Mouse (Mus musculus) forebrain, embryonic 13.5 days (tissue): ENCODE measurements at regions not wholly inside any gene's neighbourhood (a gene's known extent, or its start where the extent isn't known, plus 50 kb on each side); places are given as distances from the start of the nearest gene placed in this dataset.

Source experiments
- ATAC-seq: fragments of 200-750 bp; cut with Nextera tagmentation; 2 replicates; pipeline ENCODE4 v1.8.0; 2017
- H3K27ac ChIP-seq: fragments of 300-500 bp; sonication (generic); 2 replicates; pipeline ENCODE4 v1.5.1; 2015; ENCODE audit warnings: inconsistent platforms, mild to moderate bottlenecking, moderate library complexity
- H3K27me3 ChIP-seq: fragments of 300-500 bp; sonication (generic); 2 replicates; pipeline ENCODE4 v1.6.1; 2015; ENCODE audit warnings: mild to moderate bottlenecking, inconsistent platforms
- H3K36me3 ChIP-seq: fragments of 300-500 bp; sonication (generic); 2 replicates; pipeline ENCODE4 v1.6.1; 2015; ENCODE audit warnings: mild to moderate bottlenecking, inconsistent platforms; ENCODE audit not compliant: poor library complexity, severe bottlenecking
- H3K4me1 ChIP-seq: fragments of 300-500 bp; sonication (generic); 2 replicates; pipeline ENCODE4 v1.6.1; 2015; ENCODE audit warnings: inconsistent platforms
- H3K4me2 ChIP-seq: fragments of 300-500 bp; sonication (generic); 2 replicates; pipeline ENCODE4 v1.6.1; 2015; ENCODE audit warnings: inconsistent platforms, mild to moderate bottlenecking, moderate library complexity
- H3K4me3 ChIP-seq: fragments of 300-500 bp; sonication (generic); 2 replicates; pipeline ENCODE4 v1.5.1; 2015; ENCODE audit warnings: mild to moderate bottlenecking, inconsistent platforms
- H3K9ac ChIP-seq: fragments of 300-500 bp; sonication (generic); 2 replicates; pipeline ENCODE4 v1.6.1; 2015; ENCODE audit warnings: mild to moderate bottlenecking, inconsistent platforms
- H3K9me3 ChIP-seq: fragments of 300-500 bp; sonication (generic); replicated peaks from 2 replicates; pipeline ENCODE4 v1.6.1; 2016; ENCODE audit warnings: inconsistent platforms
- WGBS: fragments of 180-500 bp; shearing (Covaris S2); methylation state at CpG from one replicate; pipeline ENCODE4 v1.1.7; 2015; 5-methylcytosine and 5-hydroxymethylcytosine counted together

- Histone ChIP-seq H3K27me3 (no peaks in the 10 kb centered on the region), H3K27ac (no peak overlapping the region), H3K9me3 (no peaks in the 10 kb centered on the region), H3K4me3 (no peak overlapping the region), H3K4me2 (no peak overlapping the region), H3K36me3 (no peaks in the 10 kb centered on the region), H3K9ac (no peak overlapping the region), H3K4me1 (peaks cover 4% of the 10 kb centered on the region; the same call in 1 of the 2 replicates)
- WGBS, result 49% methylated on average over 4 of the region's 4 CpGs
- ATAC-seq, result no peak
Measured at GRCm38 (mm10) chr12:92251962-92252361, 403.0 kb upstream of the Sel1l start.

- Histone ChIP-seq H3K27ac (peak overlapping the region; percentile 37), H3K4me3 (no peak overlapping the region), H3K9me3 (no peaks in the 10 kb centered on the region), H3K36me3 (no peaks in the 10 kb centered on the region), H3K27me3 (no peaks in the 10 kb centered on the region), H3K4me2 (peak overlapping the region; percentile 3; the same call in 1 of the 2 replicates), H3K4me1 (peaks cover 12% of the 10 kb centered on the region; the same call in 1 of the 2 replicates), H3K9ac (no peak overlapping the region)
- 11% methylated on average over 6 of the region's 6 CpGs for WGBS
- ATAC-seq, result peak; percentile 95
Measured at GRCm38 (mm10) chr12:92246790-92247451, 398.0 kb upstream of the Sel1l start.

- Histone ChIP-seq H3K4me1 (peaks cover 6% of the 10 kb centered on the region; the same call in 1 of the 2 replicates), H3K36me3 (no peaks in the 10 kb centered on the region), H3K4me2 (no peak overlapping the region), H3K27me3 (no peaks in the 10 kb centered on the region), H3K4me3 (no peak overlapping the region), H3K27ac (peak overlapping the region; percentile 11; the same call in 1 of the 2 replicates), H3K9ac (no peak overlapping the region), H3K9me3 (no peaks in the 10 kb centered on the region)
- ATAC-seq, result no peak
- 81% methylated on average over 5 of the region's 5 CpGs for WGBS
Measured at GRCm38 (mm10) chr12:92239956-92240699, 391.2 kb upstream of the Sel1l start.

GRCm38 (mm10) chr12:92233650-92234408 lies 384.9 kb upstream of the Sel1l start:
- H3K36me3 ChIP-seq, result no peaks in the 10 kb centered on the region
- no peak overlapping the region for H3K27ac ChIP-seq
- H3K4me1 ChIP-seq, result no peaks in the 10 kb centered on the region; the same call in 1 of the 2 replicates
- WGBS, result 88% methylated on average over 3 of the region's 3 CpGs
- H3K9ac ChIP-seq, result no peak overlapping the region
- no peaks in the 10 kb centered on the region for H3K9me3 ChIP-seq
- no peak for ATAC-seq
- H3K4me3 ChIP-seq, result no peak overlapping the region
- H3K4me2 ChIP-seq, result no peak overlapping the region
- H3K27me3 ChIP-seq, result no peaks in the 10 kb centered on the region

GRCm38 (mm10) chr12:92228585-92228984 lies 379.6 kb upstream of the Sel1l start:
- no peaks in the 10 kb centered on the region for H3K27me3 ChIP-seq
- no peak for ATAC-seq
- WGBS, result 60% methylated on average over 4 of the region's 4 CpGs
- H3K4me2 ChIP-seq, result no peak overlapping the region
- H3K9ac ChIP-seq, result no peak overlapping the region
- H3K36me3 ChIP-seq, result no peaks in the 10 kb centered on the region
- H3K27ac ChIP-seq, result no peak overlapping the region
- H3K4me3 ChIP-seq, result no peak overlapping the region
- H3K9me3 ChIP-seq, result no peaks in the 10 kb centered on the region
- H3K4me1 ChIP-seq, result no peaks in the 10 kb centered on the region; the same call in 1 of the 2 replicates

- H3K27me3 ChIP-seq, result no peaks in the 10 kb centered on the region
- 93% methylated on average over 4 of the region's 4 CpGs for WGBS
- no peaks in the 10 kb centered on the region; the same call in 1 of the 2 replicates for H3K9me3 ChIP-seq
Measured at GRCm38 (mm10) chr12:92203351-92203750, 354.4 kb upstream of the Sel1l start.

GRCm38 (mm10) chr12:92200602-92201001 lies 351.6 kb upstream of the Sel1l start:
- ATAC-seq, result no peak
- 79% methylated on average over 1 of the region's 1 CpGs for WGBS

More at GRCm38 (mm10) chr12:92203351-92203750, 354.4 kb upstream of the Sel1l start:
- no peak overlapping the region for H3K4me3 ChIP-seq
- no peak overlapping the region for H3K27ac ChIP-seq
- H3K4me2 ChIP-seq, result no peak overlapping the region
- H3K36me3 ChIP-seq, result no peaks in the 10 kb centered on the region
- 0 out of 2 replicates have a peak, but pooled peaks cover 4% of the 10 kb centered on the region for H3K4me1 ChIP-seq
- H3K9ac ChIP-seq, result no peak overlapping the region
- no peak for ATAC-seq

GRCm38 (mm10) chr12:92198738-92199477 lies 350.0 kb upstream of the Sel1l start:
- Histone ChIP-seq H3K27ac (no peak overlapping the region), H3K9ac (no peak overlapping the region), H3K27me3 (no peaks in the 10 kb centered on the region), H3K4me3 (no peak overlapping the region), H3K4me2 (no peak overlapping the region), H3K4me1 (0 out of 2 replicates have a peak, but pooled peaks cover 4% of the 10 kb centered on the region), H3K9me3 (no peaks in the 10 kb centered on the region), H3K36me3 (no peaks in the 10 kb centered on the region)
- ATAC-seq, result no peak
- 51% methylated on average over 5 of the region's 5 CpGs for WGBS

More at GRCm38 (mm10) chr12:92200602-92201001, 351.6 kb upstream of the Sel1l start:
- Histone ChIP-seq H3K4me1 (0 out of 2 replicates have a peak, but pooled peaks cover 4% of the 10 kb centered on the region), H3K4me2 (no peak overlapping the region), H3K9me3 (no peaks in the 10 kb centered on the region; the same call in 1 of the 2 replicates), H3K27me3 (no peaks in the 10 kb centered on the region), H3K4me3 (no peak overlapping the region), H3K36me3 (no peaks in the 10 kb centered on the region), H3K27ac (no peak overlapping the region), H3K9ac (no peak overlapping the region)

GRCm38 (mm10) chr12:92193934-92194685 lies 345.2 kb upstream of the Sel1l start:
- Histone ChIP-seq H3K36me3 (no peaks in the 10 kb centered on the region), H3K27ac (no peak overlapping the region)
- 88% methylated on average over 6 of the region's 6 CpGs for WGBS

GRCm38 (mm10) chr12:92193199-92193933 lies 344.4 kb upstream of the Sel1l start:
- ATAC-seq, result no peak
- 89% methylated on average over 8 of the region's 8 CpGs for WGBS
- no peaks in the 10 kb centered on the region for H3K36me3 ChIP-seq

More at GRCm38 (mm10) chr12:92193934-92194685, 345.2 kb upstream of the Sel1l start:
- ATAC-seq, result no peak
- no peaks in the 10 kb centered on the region for H3K9me3 ChIP-seq
- no peak overlapping the region for H3K9ac ChIP-seq
- 0 out of 2 replicates have a peak, but pooled peaks cover 4% of the 10 kb centered on the region for H3K4me1 ChIP-seq
- no peak overlapping the region for H3K4me2 ChIP-seq
- no peaks in the 10 kb centered on the region for H3K27me3 ChIP-seq
- no peak overlapping the region for H3K4me3 ChIP-seq

More at GRCm38 (mm10) chr12:92193199-92193933, 344.4 kb upstream of the Sel1l start:
- Histone ChIP-seq H3K9ac (no peak overlapping the region), H3K4me3 (no peak overlapping the region), H3K4me1 (no peaks in the 10 kb centered on the region), H3K27ac (no peak overlapping the region), H3K4me2 (no peak overlapping the region), H3K9me3 (no peaks in the 10 kb centered on the region), H3K27me3 (no peaks in the 10 kb centered on the region)
